Mouse (Mus musculus): Measurements from ENCODE around the gene Zfp941.

Gene Zfp941

GRCm38 (mm10) chr7:140840750-140841735 is 19.1 kb upstream of the Zfp941 start:
- DNase-seq, result no peak

GRCm38 (mm10) chr7:140839556-140839955 is 17.6 kb upstream of the Zfp941 start:
- DNase-seq, result no peak

GRCm38 (mm10) chr7:140836243-140837115 is 14.5 kb upstream of the Zfp941 start:
- DNase-seq, result no peak

- no peak for DNase-seq
Observed at GRCm38 (mm10) chr7:140835758-140836087, 13.7 kb upstream of the Zfp941 start.

- DNase-seq, result peak in 1 of 2 experiments; percentile 35
Observed at GRCm38 (mm10) chr7:140834968-140835757, 13.2 kb upstream of the Zfp941 start, which contains the start of gene Urah. Urah (plus strand) TSS chr7:140835018.

- no peak for DNase-seq
Observed at GRCm38 (mm10) chr7:140833341-140833740, 11.4 kb upstream of the Zfp941 start.

- no peak for DNase-seq
Observed at GRCm38 (mm10) chr7:140831447-140831846, 9.5 kb upstream of the Zfp941 start.

- peak; percentile 73 to 80 for DNase-seq
Observed at GRCm38 (mm10) chr7:140828171-140828881, 6.3 kb upstream of the Zfp941 start.

- no peak for DNase-seq
Observed at GRCm38 (mm10) chr7:140822731-140823130, 753 bp upstream of the Zfp941 start.

- peak; percentile 14 to 39 for DNase-seq
Observed at GRCm38 (mm10) chr7:140821305-140821652, 699 bp downstream of the Zfp941 start.

GRCm38 (mm10) chr7:140820173-140820572 is 1.8 kb downstream of the Zfp941 start:
- peak; percentile 43 to 50 for DNase-seq

- no peak for DNase-seq
Observed at GRCm38 (mm10) chr7:140812850-140813249, 9.1 kb downstream of the Zfp941 start.

- DNase-seq, result peak in 1 of 2 experiments; percentile 35
Observed at GRCm38 (mm10) chr7:140811714-140812113, 10.3 kb downstream of the Zfp941 start.

GRCm38 (mm10) chr7:140810496-140810895 is 11.5 kb downstream of the Zfp941 start:
- DNase-seq, result no peak

GRCm38 (mm10) chr7:140805704-140806103 is 16.3 kb downstream of the Zfp941 start:
- peak; percentile 50 for DNase-seq

GRCm38 (mm10) chr7:140802629-140803028 is 19.3 kb downstream of the Zfp941 start:
- DNase-seq, result no peak

GRCm38 (mm10) chr7:140798212-140798611 is 23.8 kb downstream of the Zfp941 start:
- DNase-seq, result no peak

- no peak for DNase-seq
Observed at GRCm38 (mm10) chr7:140797619-140798018, 24.4 kb downstream of the Zfp941 start.

- no peak for DNase-seq
Observed at GRCm38 (mm10) chr7:140793541-140793940, 28.4 kb downstream of the Zfp941 start.

GRCm38 (mm10) chr7:140788053-140788435 is 33.9 kb downstream of the Zfp941 start:
- DNase-seq, result no peak

GRCm38 (mm10) chr7:140787406-140788052 is 34.4 kb downstream of the Zfp941 start, which contains the start of gene Syce1:
Syce1 (minus strand) TSS chr7:140787852.
- DNase-seq, result no peak
